Mouse (Mus musculus): ENCODE measurements at regions not wholly inside any gene's neighbourhood (a gene's known extent, or its start where the extent isn't known, plus 50 kb on each side); places are given as distances from the start of the nearest gene placed in this dataset. TPM values are rescaled to one million over a fixed set of nuclear protein-coding genes. Genes with fewer than 3 reads are reported as not detected.

DNA sequence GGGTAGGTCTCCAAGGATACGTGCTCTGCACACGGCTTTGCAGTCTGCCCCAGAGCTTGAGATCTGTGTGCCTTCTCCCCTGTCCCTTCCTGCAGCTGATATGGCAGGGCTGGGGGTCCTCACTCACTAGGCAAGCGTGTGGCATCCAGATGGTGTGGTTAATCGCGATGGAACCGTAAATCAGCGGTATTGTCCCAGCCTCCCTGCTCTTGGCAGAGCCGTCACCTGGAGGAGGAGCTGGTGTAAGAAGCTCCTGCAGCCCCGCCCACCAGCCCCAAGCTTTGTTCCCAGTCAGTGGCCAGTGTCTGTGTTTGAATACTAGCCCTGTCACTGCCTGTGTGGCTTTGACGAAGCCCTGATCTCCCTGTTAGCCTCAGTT is 65.8 kb downstream of the Cstad start:
- TF ChIP-seq CTCF (IDR thresholded peaks at IDR 0.05) = no peak
- no peak overlapping the region for H3K4me2 ChIP-seq (ENCODE audit: low read depth, low read length, poor library complexity, severe bottlenecking)
- no peaks in the 10 kb centered on the region for H3K9me3 ChIP-seq (ENCODE audit: low read length)
- peaks cover 42% of the 10 kb centered on the region for H3K4me1 ChIP-seq (ENCODE audit: insufficient read depth, low read length)
- H3K36me3 ChIP-seq (ENCODE audit: insufficient read depth, low read length) = no peaks in the 10 kb centered on the region
- H3K27me3 ChIP-seq (ENCODE audit: insufficient read depth, low read length) = no peaks in the 10 kb centered on the region
- H3K4me3 ChIP-seq (ENCODE audit: low read depth, low read length) = no peak overlapping the region
- H3K27ac ChIP-seq (ENCODE audit: low read depth, low read length) = peak overlapping the region; percentile 100
- ATAC-seq (ENCODE audit: low FRiP score) = no peak
- H3K9ac ChIP-seq (replicated peaks; ENCODE audit: low read length, poor library complexity, severe bottlenecking) = no peak overlapping the region
- WGBS = 13% methylated on average over 10 of the region's 10 CpGs
- DNase-seq (ENCODE audit: low spot score) = peak; percentile 77

DNA sequence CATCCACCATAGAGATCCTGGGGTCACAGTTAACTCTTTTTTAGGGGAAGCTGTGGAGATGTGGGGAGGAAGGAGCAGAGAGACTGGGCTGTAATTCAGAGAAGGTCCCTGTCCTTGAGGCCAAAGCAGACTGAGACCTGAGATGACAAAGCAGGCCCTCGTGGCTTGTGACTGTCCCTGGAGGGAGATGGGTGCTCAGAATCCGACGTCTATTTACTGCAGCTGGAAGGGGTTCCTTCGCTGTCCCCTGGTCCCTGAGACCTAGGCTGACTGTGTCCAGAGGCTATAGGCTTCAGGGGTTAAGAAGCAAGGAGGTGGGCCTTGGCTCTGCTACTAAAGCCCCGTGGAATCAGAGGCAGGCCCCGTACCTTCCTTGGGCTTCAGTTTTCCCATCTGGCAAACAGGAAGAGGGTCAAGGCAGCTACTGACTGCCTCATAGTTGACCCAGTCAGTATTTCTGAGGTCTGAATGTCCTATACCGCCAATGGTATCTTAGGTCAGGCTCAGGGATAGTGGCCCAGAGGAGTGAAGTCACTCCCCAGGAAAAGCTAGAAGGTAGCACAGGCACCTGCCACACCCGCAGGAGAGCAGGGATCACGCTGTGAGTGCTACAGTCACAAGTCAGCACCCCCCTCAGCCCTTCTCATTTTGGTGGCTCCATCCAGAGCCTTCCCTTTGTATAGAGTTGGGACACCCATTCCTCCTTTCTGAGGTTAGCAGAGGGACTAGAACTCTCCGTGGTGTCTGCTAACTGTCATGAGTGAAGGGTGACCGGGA is 65.2 kb downstream of the Cstad start:
- ATAC-seq (ENCODE audit: low FRiP score) = no peak
- H3K36me3 ChIP-seq (ENCODE audit: insufficient read depth, low read length) = no peaks in the 10 kb centered on the region
- no peak overlapping the region for H3K4me2 ChIP-seq (ENCODE audit: low read depth, low read length, poor library complexity, severe bottlenecking)
- DNase-seq (ENCODE audit: low spot score) = no peak
- WGBS = 23% methylated on average over 11 of the region's 11 CpGs
- no peaks in the 10 kb centered on the region for H3K9me3 ChIP-seq (ENCODE audit: low read length)
- no peak overlapping the region for H3K4me3 ChIP-seq (ENCODE audit: low read depth, low read length)
- TF ChIP-seq CTCF (IDR thresholded peaks at IDR 0.05) = no peak
- no peaks in the 10 kb centered on the region for H3K27me3 ChIP-seq (ENCODE audit: insufficient read depth, low read length)
- peak overlapping the region; percentile 100 for H3K27ac ChIP-seq (ENCODE audit: low read depth, low read length)
- peak overlapping the region; percentile 56; the same call in 1 of the 2 replicates for H3K9ac ChIP-seq (replicated peaks; ENCODE audit: low read length, poor library complexity, severe bottlenecking)
- H3K4me1 ChIP-seq (ENCODE audit: insufficient read depth, low read length) = peaks cover 42% of the 10 kb centered on the region

- Histone ChIP-seq H3K27me3 (ENCODE audit: insufficient read depth, low read length) (no peaks in the 10 kb centered on the region), H3K36me3 (ENCODE audit: insufficient read depth, low read length) (no peaks in the 10 kb centered on the region), H3K4me3 (ENCODE audit: low read depth, low read length) (no peak overlapping the region), H3K27ac (ENCODE audit: low read depth, low read length) (peak overlapping the region; percentile 100), H3K4me1 (ENCODE audit: insufficient read depth, low read length) (peaks cover 50% of the 10 kb centered on the region), H3K9me3 (ENCODE audit: low read length) (no peaks in the 10 kb centered on the region), H3K9ac (replicated peaks; ENCODE audit: low read length, poor library complexity, severe bottlenecking) (peak overlapping the region; percentile 56; the same call in 1 of the 2 replicates), H3K4me2 (ENCODE audit: low read depth, low read length, poor library complexity, severe bottlenecking) (peak overlapping the region; percentile 40)
- DNase-seq (ENCODE audit: low spot score) (peak; percentile 86), ATAC-seq (ENCODE audit: low FRiP score) (peak; percentile 57)
- WGBS = 1% methylated on average over 14 of the region's 16 CpGs
- no peak; the same call in 1 of the 2 replicates for TF ChIP-seq CTCF (IDR thresholded peaks at IDR 0.05)
Measured at GRCm38 (mm10) chr2:30658844-30659555, 64.2 kb downstream of the Cstad start.

Small RNA genes lying in the stretch of these regions (microRNA-seq; reads per million reads assigned to microRNA genes)
- not detected for gene Mir3089 (ENCODE audit: borderline number of aligned reads)

Measured in midbrain, postnatal 0 days (tissue).